8 mouse cellular contexts compared by ENCODE assay signal in genomic region chr13:108159963-108160362, GRCm38 (mm10). TPM values are rescaled to one million over a fixed set of nuclear protein-coding genes. Genes with fewer than 3 reads are reported as not detected.
DNase-seq lines count a peak whose midpoint lies in the region; ATAC-seq lines count a peak whose summit lies in the region.

No protein-coding gene starts in this region.

- ATAC-seq in liver, embryonic 11.5 days (replicated peaks; ENCODE audit: low FRiP score): no peak
- ATAC-seq in monocyte, adult 5-6 weeks (replicated peaks; ENCODE audit: insufficient number of reproducible peaks, low FRiP score, low TSS enrichment, poor library complexity, severe bottlenecking): no peak

- H3K4me2 ChIP-seq in liver, embryonic 11.5 days: peak overlapping the region; percentile 85

- WGBS in liver, embryonic 11.5 days: 62% methylated on average over 7 of the region's 7 CpGs

- DNase-seq in embryo, embryonic 10.5 days (ENCODE audit: low spot score): peak; percentile 64
- DNase-seq in embryo, embryonic 9.5 days (ENCODE audit: extremely low spot score): no peak
- peak; percentile 14 for DNase-seq in thymus, postnatal 0 days (ENCODE audit: low spot score)
- no peak for DNase-seq in thymus, postnatal 25 days
- DNase-seq in liver, embryonic 11.5 days (ENCODE audit: low spot score): no peak
- DNase-seq in adrenal gland, postnatal 4 days (ENCODE audit: low spot score in 2 of 2): no peak
- no peak for DNase-seq in right cerebral cortex, adult 2 months (ENCODE audit: low spot score in 2 of 2)

- no peaks in the 10 kb centered on the region for H3K9me3 ChIP-seq in liver, embryonic 11.5 days (ENCODE audit: control insufficient read depth, low read length)

- H3K27ac ChIP-seq in liver, embryonic 11.5 days (ENCODE audit: low read depth, low read length): no peak overlapping the region

- 0 out of 2 replicates have a peak overlapping the region, but pooled peaks have one; percentile 3 for H3K9ac ChIP-seq in liver, embryonic 11.5 days (ENCODE audit: low read depth, low read length)

- peaks cover 9% of the 10 kb centered on the region for H3K4me1 ChIP-seq in liver, embryonic 11.5 days (replicated peaks; ENCODE audit: control insufficient read depth, insufficient read depth, low read length)

- H3K27me3 ChIP-seq in liver, embryonic 11.5 days (replicated peaks; ENCODE audit: control insufficient read depth, insufficient read depth, low read length): no peaks in the 10 kb centered on the region

- H3K4me3 ChIP-seq in liver, embryonic 11.5 days (ENCODE audit: low read depth, low read length): peak overlapping the region; percentile 38

- H3K36me3 ChIP-seq in liver, embryonic 11.5 days (ENCODE audit: control insufficient read depth, insufficient read depth, low read length): peaks cover 2% of the 10 kb centered on the region; the same call in 1 of the 2 replicates

RNA-seq across cellular contexts. Expression of gene Ercc8, which starts 1.4 kb away (rescaled TPM):
- polyA plus RNA-seq in thymus, postnatal 0 days (2015; fragmentation: Nextera tagmentation; extraction: Ambion mirVana): 16.6 and 18.2 TPM in 2 replicates
- polyA plus RNA-seq in liver, embryonic 11.5 days (2014; fragmentation: Nextera tagmentation; extraction: Ambion mirVana): 19.6 and 21.0 TPM in 2 replicates
- 5.8 to 15.7 TPM (median 8.4 TPM) in 3 replicates for total RNA-seq in monocyte, adult 5-6 weeks (2017)
- 10 to 100 TPM; 15.4 to 16.8 TPM for total RNA-seq in adrenal gland, postnatal 4 days (2021)

RNA-seq across cellular contexts. Expression of gene Ndufaf2, which starts 1.5 kb away (rescaled TPM):
- 44.3 and 53.6 TPM in 2 replicates for polyA plus RNA-seq in thymus, postnatal 0 days (2015; fragmentation: Nextera tagmentation; extraction: Ambion mirVana)
- 76.5 and 88.3 TPM in 2 replicates for polyA plus RNA-seq in liver, embryonic 11.5 days (2014; fragmentation: Nextera tagmentation; extraction: Ambion mirVana)
- 11.4 to 19.9 TPM (median 19.1 TPM) in 3 replicates for total RNA-seq in monocyte, adult 5-6 weeks (2017)
- 10 to 100 TPM; 22.8 to 26.1 TPM for total RNA-seq in adrenal gland, postnatal 4 days (2021)

RNA-seq across cellular contexts. Expression of gene Elovl7, which starts 54.2 kb away (rescaled TPM):
- 1.2 and 1.5 TPM in 2 replicates for polyA plus RNA-seq in thymus, postnatal 0 days (2015; fragmentation: Nextera tagmentation; extraction: Ambion mirVana)
- 3.4 and 4.0 TPM in 2 replicates for polyA plus RNA-seq in liver, embryonic 11.5 days (2014; fragmentation: Nextera tagmentation; extraction: Ambion mirVana)
- total RNA-seq in monocyte, adult 5-6 weeks (2017): 1.7 to 8.5 TPM (median 3.8 TPM) in 3 replicates
- total RNA-seq in adrenal gland, postnatal 4 days (2021): 1 to 10 TPM; 1.0 to 3.8 TPM

Comparison
In these comparisons a context has a peak if more than half of its experiments do, and no peak if none do; other contexts are left out.
1. DNase-seq: peak in embryo, embryonic 10.5 days (single experiment) and thymus, postnatal 0 days (single experiment); none in embryo, embryonic 9.5 days (single experiment), thymus, postnatal 25 days (single experiment), liver, embryonic 11.5 days (single experiment), adrenal gland, postnatal 4 days (0 of 2) and right cerebral cortex, adult 2 months (0 of 2).